Mouse (Mus musculus): ENCODE data around the gene Aff1. TPM values are rescaled to one million over a fixed set of nuclear protein-coding genes. Genes with fewer than 3 reads are reported as not detected.

Aff1 gene
- total RNA-seq (2021), result 10 to 100 TPM in 1 of 2 experiments, 1 to 10 TPM in 1; 6.7 to 12.0 TPM
- long read RNA-seq, experiment 1, result 0 reads
- long read RNA-seq, experiment 2, partial matches to known transcripts, result 0 of 2 reads
- long read RNA-seq, experiment 2, other reads (novel, unspliced or antisense), result 2 of 2 reads

DNA sequence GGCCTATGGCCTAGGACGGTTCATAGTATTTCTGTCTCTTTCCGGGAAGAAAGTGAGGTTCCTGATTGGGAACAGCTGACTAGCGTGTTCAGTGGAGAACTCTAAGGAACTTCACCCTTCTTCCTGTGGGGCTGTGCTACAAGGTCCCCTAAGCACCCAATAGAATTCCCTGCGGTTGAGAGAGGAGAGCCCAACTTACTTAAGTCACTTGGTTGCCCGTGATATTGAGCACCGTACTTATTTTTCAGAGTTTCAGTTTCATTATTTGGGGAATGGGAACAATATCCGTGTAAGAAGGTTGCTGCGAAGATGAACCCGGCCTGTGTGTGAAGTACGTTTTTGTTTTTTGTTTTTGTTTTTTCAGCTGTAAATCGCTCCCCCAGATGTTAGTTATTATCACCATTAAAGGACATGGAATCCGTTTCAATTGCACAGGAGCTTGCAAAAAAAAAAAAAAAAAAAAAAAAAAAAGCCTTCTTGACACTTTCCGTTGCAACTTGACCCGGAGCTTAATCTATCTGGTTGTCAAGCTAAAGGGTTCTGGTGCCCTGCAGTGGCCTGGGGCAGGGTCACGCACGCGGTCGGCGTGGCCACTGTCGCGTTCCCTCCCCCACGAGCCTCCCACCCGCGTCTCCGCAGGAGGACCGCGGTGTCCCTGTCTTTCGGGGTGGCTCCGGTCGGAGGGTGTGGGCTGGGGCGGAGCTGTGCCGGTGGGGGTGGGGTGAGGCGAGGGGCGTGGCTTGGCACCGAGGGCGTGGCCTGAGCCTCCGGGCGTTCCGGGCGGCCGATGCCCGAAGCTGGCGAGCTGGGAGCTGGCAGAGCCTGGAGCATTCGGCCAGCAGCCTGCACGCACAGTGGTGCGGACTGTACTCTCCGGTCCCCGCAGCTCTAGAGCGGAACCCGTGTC lies at the start of gene Aff1:
Aff1 (plus strand) TSS at position 751 of the 907 bp plus-strand sequence.
- peak; percentile 42 to 60 for DNase-seq (ENCODE audit: low spot score in 2 of 2)
- intact Hi-C loops (cut with DNase I), result loop anchor here (5.0 kb wide), 1 partner anchor 125 kb away; no protein-coding TSS in a partner anchor

DNA sequence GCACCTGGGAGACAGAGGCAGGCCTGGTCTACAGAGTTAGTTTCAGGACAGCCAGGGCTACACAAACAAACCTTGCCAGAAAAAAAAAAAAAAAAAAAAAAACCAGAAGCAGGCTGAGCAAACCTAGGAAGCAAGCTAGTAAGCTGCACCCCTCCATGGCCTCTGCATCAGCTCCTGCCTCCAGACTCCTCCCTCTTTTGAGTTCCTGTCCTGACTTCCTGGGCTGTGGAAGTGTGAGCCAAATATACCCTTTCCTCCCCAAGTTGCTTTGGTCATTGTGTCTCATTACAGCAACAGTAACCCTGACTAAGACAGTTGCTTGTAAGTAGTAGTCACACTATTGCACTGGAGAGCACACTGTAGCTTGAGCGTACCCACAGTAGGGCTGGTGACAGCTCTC lies 48.0 kb upstream of the Aff1 start:
- intact Hi-C loops (cut with DNase I), result no loop called here
- DNase-seq (ENCODE audit: low spot score in 2 of 2), result no peak

GRCm38 (mm10) chr5:103647320-103647719 lies 44.9 kb upstream of the Aff1 start:
- no peak for DNase-seq (ENCODE audit: low spot score in 2 of 2)
- intact Hi-C loops (cut with DNase I), result no loop called here

- intact Hi-C loops (cut with DNase I), result no loop called here
- DNase-seq (ENCODE audit: low spot score in 2 of 2), result peak; percentile 45 to 58
These were observed 37.9 kb upstream of the Aff1 start for GRCm38 (mm10) chr5:103654225-103654624.

DNA sequence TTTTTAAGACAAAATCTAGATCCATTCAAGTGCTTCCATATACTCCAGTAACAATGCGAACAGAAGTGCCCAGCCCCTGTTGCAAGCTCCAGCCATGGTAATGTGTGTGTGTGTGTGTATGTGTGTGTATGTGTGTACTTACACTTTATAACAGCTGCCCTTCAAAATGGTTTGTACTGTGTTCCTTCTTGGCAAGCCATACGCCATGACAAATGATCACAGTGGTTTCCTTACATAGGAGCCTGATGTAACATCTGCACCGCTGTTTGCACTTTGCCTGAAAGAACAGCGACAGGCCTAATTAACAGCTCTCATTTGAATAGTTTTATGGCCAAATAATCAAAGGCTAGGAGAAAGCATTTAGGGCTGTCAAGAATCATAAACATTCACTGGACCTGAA lies 37.4 kb upstream of the Aff1 start:
- DNase-seq (ENCODE audit: low spot score in 2 of 2), result no peak
- intact Hi-C loops (cut with DNase I), result no loop called here

DNA sequence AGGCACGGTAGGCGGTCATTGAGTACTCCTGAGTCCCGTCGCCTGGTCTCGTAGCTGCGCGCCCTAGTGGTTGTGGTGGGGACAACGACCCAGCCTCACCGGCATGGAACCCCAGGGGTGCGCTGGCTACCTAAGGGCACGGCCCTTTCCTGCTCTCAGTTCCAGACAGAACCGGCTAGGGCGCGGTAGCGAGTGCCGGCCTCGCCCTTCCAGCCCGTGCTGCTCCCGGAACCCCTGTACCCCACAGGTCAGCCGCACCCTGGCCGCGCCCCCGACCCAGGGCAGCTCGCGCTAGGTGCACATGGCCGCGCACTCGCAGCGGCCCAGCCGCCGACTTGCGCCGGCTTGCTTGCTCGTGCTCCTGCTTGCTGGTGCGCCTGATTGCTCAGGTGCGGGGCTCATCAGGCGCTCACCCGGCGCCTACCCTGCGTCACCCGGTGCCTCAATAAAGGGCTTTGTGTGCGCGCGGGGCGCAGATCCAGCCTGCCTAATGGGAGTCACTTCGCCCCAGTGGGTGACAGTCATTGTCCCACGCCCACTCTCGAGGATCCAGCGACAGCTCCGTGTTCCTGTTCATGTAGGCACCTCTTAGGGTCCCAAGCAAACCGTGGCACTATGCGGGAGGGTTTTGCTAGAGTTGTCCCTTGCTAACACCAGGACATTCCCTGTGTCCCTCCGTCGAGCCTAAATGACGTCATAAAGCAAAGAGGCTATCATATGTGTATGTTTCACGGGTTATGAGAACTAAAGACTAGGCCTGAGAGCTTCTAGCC lies 36.6 kb upstream of the Aff1 start, which contains the start of gene 1700016H13Rik:
1700016H13Rik (minus strand) TSS at position 665 of the 773 bp plus-strand sequence.
- peak; percentile 30 to 54 for DNase-seq (ENCODE audit: low spot score in 2 of 2)
- intact Hi-C loops (cut with DNase I), result no loop called here

GRCm38 (mm10) chr5:103658921-103659320 lies 33.3 kb upstream of the Aff1 start:
- DNase-seq (ENCODE audit: low spot score in 2 of 2), result peak in 1 of 2 experiments; percentile 44
- intact Hi-C loops (cut with DNase I), result loop anchor here (1.0 to 2.0 kb wide), 2 partner anchors 303 to 314 kb away; no protein-coding TSS in a partner anchor

DNA sequence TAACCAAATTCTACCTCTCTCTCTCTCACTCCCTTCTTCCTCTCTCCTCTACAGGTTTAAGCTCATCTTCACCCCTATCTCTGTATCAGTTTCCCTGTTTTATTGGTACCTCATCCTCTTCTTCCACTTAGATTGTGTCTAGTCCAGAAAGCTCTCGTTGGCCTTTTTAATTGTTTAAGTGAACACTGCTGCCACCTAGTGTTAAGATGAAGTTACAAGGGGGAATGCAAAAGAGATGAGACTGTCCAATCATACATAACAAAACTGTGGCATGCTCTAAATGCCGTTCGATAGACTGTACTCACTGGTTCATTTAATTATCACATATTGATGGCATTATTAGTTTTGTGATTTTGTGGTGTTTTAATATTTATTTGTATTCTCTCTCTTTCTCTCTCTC lies 32.6 kb upstream of the Aff1 start:
- DNase-seq (ENCODE audit: low spot score in 2 of 2), result peak; percentile 41 to 43

GRCm38 (mm10) chr5:103664932-103665331 lies 27.2 kb upstream of the Aff1 start:
- intact Hi-C loops (cut with DNase I), result no loop called here

More for the DNA sequence above, 32.6 kb upstream of the Aff1 start:
- intact Hi-C loops (cut with DNase I), result loop anchor here (1.0 to 2.0 kb wide), 2 partner anchors 303 to 315 kb away; no protein-coding TSS in a partner anchor

DNA sequence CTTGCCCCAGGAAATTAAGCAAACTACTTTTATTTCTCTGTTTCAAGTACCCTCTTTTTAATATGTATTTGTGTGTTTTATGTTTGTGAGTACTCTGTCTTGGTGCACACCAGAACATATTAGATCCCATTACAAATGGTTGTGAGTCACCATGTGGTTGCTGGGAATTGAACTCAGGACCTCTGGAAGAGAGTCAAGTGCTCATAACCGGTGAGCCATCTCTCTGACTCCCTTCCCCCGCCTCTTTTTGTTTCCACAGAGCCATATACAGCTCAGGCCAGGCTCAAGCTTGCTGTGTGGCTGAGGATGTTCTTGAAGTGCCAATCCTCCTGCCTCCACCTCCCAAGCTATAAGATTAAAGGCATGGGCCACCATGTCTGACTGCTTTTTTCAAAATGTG lies 26.3 kb upstream of the Aff1 start:
- DNase-seq (ENCODE audit: low spot score in 2 of 2), result no peak

More at GRCm38 (mm10) chr5:103664932-103665331, 27.2 kb upstream of the Aff1 start:
- no peak for DNase-seq (ENCODE audit: low spot score in 2 of 2)

DNA sequence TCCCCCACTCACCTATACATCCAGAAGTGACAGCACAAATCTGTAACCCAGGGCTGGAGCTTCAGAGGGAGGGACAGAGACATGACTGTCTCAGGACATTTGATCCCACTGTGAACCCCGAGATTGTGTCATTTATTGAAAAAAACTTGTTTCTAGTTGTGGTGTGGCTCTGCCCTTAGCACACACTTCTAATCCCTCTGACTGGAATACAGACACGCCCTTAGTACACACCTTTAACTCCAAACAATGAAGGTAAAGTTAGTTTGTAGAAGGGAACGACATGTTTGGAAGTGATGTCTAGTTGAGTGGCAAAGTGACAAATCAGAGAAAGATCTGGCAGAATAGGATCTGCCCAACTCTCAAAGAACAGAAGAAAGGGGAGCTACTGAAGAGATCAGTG lies 20.3 kb upstream of the Aff1 start:
- intact Hi-C loops (cut with DNase I), result no loop called here

More for the DNA sequence above, 26.3 kb upstream of the Aff1 start:
- intact Hi-C loops (cut with DNase I), result no loop called here

DNA sequence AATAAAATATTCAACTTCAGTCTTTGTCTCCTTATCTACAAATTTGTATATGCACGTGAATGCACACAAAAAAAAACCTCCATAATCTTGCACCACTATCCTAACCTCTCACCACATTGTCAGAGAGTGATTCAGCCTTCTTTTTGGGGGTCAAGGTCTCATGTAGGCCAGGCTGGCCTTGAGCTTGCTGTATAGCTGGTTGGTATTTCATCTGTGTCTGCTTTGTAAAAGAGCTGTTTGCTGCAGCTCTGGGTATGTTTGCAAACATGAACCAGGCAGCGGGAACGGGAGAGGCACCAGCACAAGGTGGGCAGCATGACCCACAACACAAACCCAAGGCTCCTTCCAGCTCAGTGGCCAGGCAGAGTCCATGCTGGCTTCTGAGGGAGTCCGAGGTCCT lies 18.6 kb upstream of the Aff1 start:
- intact Hi-C loops (cut with DNase I), result no loop called here
- no peak for DNase-seq (ENCODE audit: low spot score in 2 of 2)

More for the DNA sequence above, 20.3 kb upstream of the Aff1 start:
- no peak for DNase-seq (ENCODE audit: low spot score in 2 of 2)

- intact Hi-C loops (cut with DNase I), result no loop called here
- no peak for DNase-seq (ENCODE audit: low spot score in 2 of 2)
These were observed 17.7 kb upstream of the Aff1 start for GRCm38 (mm10) chr5:103674482-103674881.

DNA sequence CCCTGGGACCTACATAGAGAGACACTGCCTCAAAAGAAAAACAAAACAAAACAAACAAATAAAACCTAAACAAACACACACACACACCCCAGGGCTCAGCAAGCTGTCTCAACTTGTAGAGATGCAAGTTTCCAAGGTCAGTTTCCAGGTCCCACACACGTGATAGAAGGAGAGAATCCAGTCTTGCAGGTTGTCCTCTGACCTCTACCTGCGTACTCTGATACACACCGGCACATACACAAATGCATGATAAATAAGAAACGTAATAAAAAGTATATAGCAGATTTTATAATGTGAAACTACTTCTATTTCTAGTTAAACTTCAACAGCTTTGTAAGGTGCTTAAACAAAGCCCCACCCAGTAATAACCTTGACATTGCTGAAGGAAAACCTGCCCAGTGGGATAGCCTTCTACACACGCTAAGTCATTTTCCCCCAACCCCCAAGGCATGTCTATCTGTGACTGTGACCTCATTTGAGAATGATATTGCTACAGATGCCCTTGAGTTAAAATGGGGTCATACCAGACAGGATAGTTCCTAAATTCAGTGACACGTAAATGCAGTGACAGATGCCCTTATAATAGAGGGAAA lies 15.8 kb upstream of the Aff1 start:
- DNase-seq (ENCODE audit: low spot score in 2 of 2), result no peak
- intact Hi-C loops (cut with DNase I), result no loop called here

DNA sequence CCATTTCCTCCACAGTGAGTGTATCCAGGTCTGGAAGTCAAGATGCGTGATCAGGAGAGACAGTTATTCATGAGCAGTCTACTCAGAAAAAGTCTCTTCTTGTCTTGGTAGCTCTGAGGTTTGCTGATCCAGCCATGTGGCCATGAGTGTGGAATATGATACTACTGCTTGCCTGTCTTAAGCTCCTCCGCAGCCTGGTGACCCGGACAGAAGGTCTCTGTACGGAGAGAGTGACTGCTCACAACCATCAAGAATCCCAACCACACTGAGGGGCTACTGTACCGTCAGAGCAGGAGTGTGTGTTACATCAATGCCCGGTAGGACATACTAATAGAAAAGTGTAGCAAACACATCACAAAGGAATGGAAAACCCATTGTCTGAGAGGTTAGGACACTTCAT lies 14.3 kb upstream of the Aff1 start:
- no peak for DNase-seq (ENCODE audit: low spot score in 2 of 2)
- intact Hi-C loops (cut with DNase I), result no loop called here

- intact Hi-C loops (cut with DNase I), result no loop called here
- DNase-seq (ENCODE audit: low spot score in 2 of 2), result no peak
These were observed 13.2 kb upstream of the Aff1 start for GRCm38 (mm10) chr5:103678974-103679373.

DNA sequence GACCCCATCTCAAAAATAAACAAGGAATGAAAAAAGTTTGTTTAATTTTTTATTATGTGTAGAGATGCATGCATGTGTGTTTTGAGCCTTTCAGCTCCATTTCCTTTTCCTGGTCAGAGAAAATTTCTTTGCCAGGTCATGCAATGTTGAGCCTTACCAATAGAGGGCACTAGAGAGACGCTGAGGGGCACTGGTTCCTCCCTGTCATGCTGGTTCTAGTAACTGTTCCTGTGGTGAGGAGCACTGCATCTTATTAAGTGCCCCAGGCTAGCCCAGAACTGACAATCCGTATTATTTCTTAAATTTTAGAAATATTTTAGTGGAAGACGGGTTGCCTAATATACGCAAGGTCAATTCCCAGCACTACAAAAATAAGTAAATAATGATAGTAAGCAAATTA lies 11.8 kb upstream of the Aff1 start:
- DNase-seq (ENCODE audit: low spot score in 2 of 2), result peak; percentile 48 to 68
- intact Hi-C loops (cut with DNase I), result no loop called here

DNA sequence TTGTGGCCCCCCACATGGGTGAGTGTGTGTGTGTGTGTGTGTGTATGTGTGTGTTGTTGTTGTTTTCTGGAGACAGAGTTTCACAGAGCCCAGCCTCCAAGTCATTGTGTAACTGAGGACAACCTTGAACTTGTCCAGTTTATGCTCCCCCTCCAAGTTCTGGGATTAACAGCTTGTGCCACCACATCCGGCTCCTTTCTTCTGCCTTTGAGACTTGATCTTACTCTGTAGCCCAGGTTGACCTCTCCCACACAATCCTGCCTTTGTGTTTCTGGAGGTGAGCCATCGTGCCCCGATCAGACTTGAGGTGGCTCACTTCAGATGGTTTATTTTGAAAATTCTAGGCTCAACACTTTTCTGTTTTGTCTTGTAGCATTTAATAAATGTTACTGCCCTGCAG lies 10.3 kb upstream of the Aff1 start:
- intact Hi-C loops (cut with DNase I), result no loop called here
- no peak for DNase-seq (ENCODE audit: low spot score in 2 of 2)

DNA sequence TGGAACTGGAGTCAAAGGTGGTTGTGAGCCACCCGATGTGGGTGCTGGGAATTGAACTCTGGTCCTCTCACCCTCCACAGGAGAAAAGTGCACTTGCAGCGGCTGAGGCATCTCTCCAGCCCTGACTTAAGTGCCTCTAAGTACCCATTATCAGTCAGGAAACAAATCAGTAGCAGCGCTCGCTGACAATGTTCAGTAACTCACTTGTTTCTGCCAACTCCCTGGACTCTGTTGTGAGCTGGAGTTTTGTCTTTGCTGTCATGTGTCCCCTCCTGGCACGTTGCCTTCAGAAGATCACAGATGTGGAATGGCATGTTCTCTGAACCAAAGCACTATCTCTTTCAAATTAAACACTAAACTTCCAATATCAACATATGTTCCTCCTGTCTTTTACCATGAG lies 2.5 kb upstream of the Aff1 start:
- intact Hi-C loops (cut with DNase I), result loop anchor here (5.0 kb wide), 1 partner anchor 128 kb away; no protein-coding TSS in a partner anchor
- DNase-seq (ENCODE audit: low spot score in 2 of 2), result no peak

Measured in left cerebral cortex, postnatal 14 days (tissue).